Mouse (Mus musculus): ENCODE data around the gene Natd1.
"Not testable (repeated sequence)": the region's sequence is repeated elsewhere in the genome, so short reads cannot be mapped to it uniquely, and the experiment has no call there.

The Natd1 gene

GRCm38 (mm10) chr11:60886986-60887385 lies 27.6 kb downstream of the Natd1 start:
- DNase-seq, result not testable (repeated sequence)

- no peak for DNase-seq
Measured at GRCm38 (mm10) chr11:60882386-60882785, 32.2 kb downstream of the Natd1 start.

DNA sequence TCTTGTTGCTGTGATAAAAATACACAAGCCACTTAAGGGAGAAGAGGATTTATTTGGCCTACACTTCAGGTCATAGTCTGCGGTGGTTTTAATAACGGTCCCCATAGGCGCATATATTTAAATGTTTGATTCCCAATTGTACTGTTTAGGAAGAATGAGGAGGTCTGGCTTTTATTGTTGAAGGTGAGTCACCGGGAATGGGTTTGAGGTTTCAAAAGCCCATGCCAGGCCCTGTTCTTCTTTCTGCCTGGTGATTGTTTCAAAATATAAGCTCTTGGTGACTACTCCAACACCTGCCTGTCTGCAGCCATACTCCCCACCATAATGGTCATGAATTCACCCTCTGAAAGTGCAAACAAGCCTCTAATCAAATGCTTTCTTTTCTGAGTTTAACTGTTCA lies 34.0 kb downstream of the Natd1 start:
- no peak for DNase-seq

- DNase-seq, result peak; percentile 76
Measured at GRCm38 (mm10) chr11:60879423-60879822, 35.1 kb downstream of the Natd1 start.

GRCm38 (mm10) chr11:60878675-60879294 lies 35.8 kb downstream of the Natd1 start, which contains the start of gene Tmem11:
Gene Tmem11, minus strand, starts transcription at chr11:60879272.
- peak; percentile 99 for DNase-seq

GRCm38 (mm10) chr11:60878056-60878612 lies 36.4 kb downstream of the Natd1 start:
- peak; percentile 62 for DNase-seq

DNA sequence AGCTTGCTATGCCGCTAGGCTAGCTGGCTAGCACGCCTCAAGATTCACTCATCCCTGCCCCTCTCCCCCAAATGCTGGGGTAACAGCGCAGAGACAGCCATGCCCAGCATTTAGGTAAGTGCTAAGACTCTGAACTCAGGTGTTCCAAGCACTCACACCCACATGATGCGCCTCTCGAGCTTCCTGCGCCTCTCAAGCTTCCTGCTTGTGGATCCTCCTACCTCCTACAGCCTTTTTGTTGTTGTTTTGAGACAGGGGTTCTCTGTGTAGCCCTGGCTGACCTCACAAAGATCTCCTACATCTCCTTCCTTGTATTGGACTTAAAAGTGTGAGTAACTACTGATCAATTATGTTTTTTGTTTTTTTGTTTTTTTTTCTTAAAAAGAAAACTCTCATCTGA lies 41.4 kb downstream of the Natd1 start:
- no peak for DNase-seq

GRCm38 (mm10) chr11:60871409-60871808 lies 43.1 kb downstream of the Natd1 start:
- no peak for DNase-seq

DNA sequence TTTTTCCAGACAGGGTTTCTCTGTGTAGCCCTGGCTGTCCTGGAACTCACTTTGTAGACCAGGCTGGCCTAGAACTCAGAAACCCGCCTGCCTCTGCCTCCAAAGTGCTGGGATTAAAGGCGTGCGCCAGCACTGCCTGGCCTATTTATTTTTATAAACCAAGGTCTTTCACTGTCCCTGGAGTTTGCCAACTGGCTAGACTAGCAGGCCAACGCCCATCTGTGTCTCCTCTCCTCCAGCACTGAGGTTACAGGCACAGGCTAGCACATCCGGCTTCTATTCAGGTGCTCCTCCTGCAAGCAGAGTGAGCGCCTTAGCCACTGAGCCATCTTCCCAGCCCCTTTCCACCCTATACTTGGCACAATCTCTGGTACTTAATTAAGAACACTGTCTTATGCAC lies 45.1 kb downstream of the Natd1 start:
- not testable (repeated sequence) for DNase-seq

DNA sequence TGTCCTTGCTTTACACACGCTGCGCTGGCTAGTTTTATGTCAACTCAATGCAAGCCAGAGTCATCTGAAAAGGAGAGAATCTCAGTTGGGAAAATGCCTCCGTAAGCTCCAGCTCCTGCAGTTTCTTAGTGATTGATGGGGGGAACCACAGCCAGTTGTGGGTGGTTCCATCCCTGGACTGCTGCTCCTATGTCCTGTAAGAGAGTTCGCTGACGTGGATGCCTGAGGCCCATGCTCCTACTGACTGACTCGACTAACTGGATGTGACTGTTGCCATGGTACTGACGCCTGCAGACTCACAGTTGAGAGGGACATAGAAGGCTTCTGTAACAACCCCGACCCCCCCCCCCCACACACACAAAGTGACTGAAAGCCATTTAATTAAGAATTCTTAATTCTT lies 46.6 kb downstream of the Natd1 start:
- DNase-seq, result peak; percentile 84

DNA sequence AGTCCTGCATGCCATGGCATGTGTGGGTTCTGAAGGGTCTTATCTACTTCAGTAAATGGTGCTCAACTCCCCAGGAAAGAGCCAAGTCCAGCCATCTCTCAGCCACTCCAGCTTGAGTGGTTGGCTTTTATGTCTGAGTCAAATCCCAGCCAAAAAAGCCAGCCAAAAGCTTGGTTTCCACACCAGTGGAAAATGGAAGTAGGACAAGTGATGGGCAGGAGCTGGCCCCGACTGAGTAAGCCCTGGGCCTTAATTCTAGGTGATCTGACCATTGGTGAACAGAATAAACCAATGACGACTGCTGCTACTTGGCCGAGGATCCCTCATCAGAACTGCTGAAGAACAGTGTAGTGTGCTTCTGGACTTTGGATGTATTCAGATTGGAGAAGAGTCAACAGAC lies 47.1 kb downstream of the Natd1 start:
- DNase-seq, result no peak

GRCm38 (mm10) chr11:60866021-60866420 lies 48.5 kb downstream of the Natd1 start:
- DNase-seq, result no peak

GRCm38 (mm10) chr11:60864916-60865315 lies 49.6 kb downstream of the Natd1 start:
- no peak for DNase-seq

GRCm38 (mm10) chr11:60864166-60864565 lies 50.4 kb downstream of the Natd1 start:
- no peak for DNase-seq

- DNase-seq, result peak; percentile 47
Measured at GRCm38 (mm10) chr11:60863196-60863595, 51.4 kb downstream of the Natd1 start.

GRCm38 (mm10) chr11:60861993-60862392 lies 52.6 kb downstream of the Natd1 start:
- DNase-seq, result no peak

DNA sequence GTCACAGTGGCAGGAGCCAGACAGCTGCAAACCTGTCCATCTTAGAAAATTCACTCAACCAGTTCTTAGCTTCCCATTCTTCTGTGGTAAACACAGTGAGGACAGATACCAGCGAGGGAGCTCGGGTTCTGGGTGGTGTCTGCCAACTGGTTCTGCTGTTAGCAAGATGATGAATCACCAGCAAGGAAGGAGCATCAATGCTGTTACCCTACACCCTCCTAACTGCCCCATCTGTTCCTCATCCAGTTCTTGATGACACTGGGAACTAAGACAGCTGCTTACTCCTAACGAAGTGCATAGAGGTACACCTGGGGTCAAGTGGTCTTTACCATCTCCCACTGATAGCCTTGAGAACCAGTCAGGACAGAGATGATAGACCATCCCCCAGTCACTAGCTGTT lies 58.0 kb downstream of the Natd1 start:
- DNase-seq, result no peak

Data from retina, postnatal 1 day (tissue).